Mouse (Mus musculus) neural tube, postnatal 0 days (tissue): ENCODE results near the gene Cd27. TPM values are rescaled to one million over a fixed set of nuclear protein-coding genes. Genes with fewer than 3 reads are reported as not detected.

Experiments
- microRNA-seq: library from miRNA; unstranded; fragments of <30 nt; microRNA quantifications from one replicate; pipeline ENCODE4, GENCODE M21; 2016
- polyA plus RNA-seq: library from polyadenylated mRNA; unstranded; fragments of >200 nt; fragmentation: Nextera tagmentation; extraction: Ambion mirVana; gene quantifications from 2 replicates; pipeline ENCODE4 v1.2.1, GENCODE M21; 2015

Gene Cd27
- 2.5 TPM in 2 replicates for polyA plus RNA-seq

GRCm38 (mm10) chr6:125236782-125237181, at the start of gene Cd27:
TSS of gene Cd27 (minus strand) at chr6:125237010.

GRCm38 (mm10) chr6:125285890-125286289, 49.1 kb upstream of the Cd27 start, which contains the start of gene Tuba3a:
TSS of gene Tuba3a (minus strand) at chr6:125286042.

GRCm38 (mm10) chr6:125231117-125232044, 5.4 kb downstream of the Cd27 start, which contains the start of gene Tapbpl:
TSS of gene Tapbpl (minus strand) at chr6:125231860.

DNA sequence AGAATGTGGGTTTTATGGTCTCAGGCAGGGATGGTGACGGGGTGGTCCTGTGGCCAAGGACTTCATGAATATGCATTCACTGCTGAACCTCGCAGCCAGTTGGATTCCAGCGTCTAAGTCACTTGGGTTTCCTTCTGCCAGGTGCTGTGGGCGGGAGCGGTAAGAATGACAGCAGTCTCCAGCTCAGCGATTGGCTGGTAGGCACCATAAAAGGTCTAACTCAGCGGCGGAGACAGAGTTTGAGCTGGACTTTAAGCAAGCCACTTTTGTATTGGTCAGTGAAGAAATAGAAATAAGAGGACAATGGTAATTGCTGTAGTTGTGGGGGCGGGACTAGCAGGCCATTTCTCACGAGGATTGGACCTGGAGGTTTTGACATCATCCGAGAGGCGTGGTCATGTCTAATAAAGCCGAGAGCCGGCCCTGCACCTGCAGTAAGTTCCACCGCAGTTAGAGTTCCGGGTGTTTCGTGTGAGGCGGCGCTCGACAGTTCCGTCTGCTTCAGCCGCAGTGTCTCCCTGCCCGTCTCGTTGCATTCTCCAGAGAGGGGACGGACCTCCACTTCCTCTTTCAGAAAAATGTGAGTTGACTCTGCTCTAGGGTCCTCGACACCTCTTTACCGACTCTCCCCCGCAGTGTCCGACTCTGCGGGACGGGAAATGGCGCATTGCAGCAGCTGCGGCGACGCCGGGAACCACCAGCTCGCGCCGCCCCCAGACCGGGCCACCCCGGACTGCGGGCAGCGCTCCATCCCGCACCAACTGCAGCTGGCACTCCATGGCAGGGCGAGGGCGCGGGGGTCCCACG, 21.5 kb downstream of the Cd27 start, which contains the start of gene Vamp1:
Vamp1 (plus strand) TSS at position 404 of the 807 bp plus-strand sequence.

GRCm38 (mm10) chr6:125191332-125192015, 45.3 kb downstream of the Cd27 start, which contains the start of the genes Ncapd2 and Mrpl51:
TSS of gene Ncapd2 (minus strand) at chr6:125191701.
TSS of gene Mrpl51 (plus strand) at chr6:125191801.

Small RNA genes lying within 50 kb of the gene (microRNA-seq; reads per million reads assigned to microRNA genes)
- gene Mir3098 (not detected), gene Mir8113 (not detected)

Other genes starting within 250 kb of the Cd27 start
- gene Pianp, start 240.3 kb downstream of the Cd27 start, polyA plus RNA-seq: 80.9 and 95.2 TPM in 2 replicates
- gene Zfp384, start 227.9 kb downstream of the Cd27 start, polyA plus RNA-seq: 13.6 and 13.7 TPM in 2 replicates
- 91.2 and 93.6 TPM in 2 replicates for gene Ing4, start 197.2 kb downstream of the Cd27 start, polyA plus RNA-seq
- 18.7 and 19.3 TPM in 2 replicates for gene Acrbp, start 187.3 kb downstream of the Cd27 start, polyA plus RNA-seq
- gene Lpar5, start 169.1 kb downstream of the Cd27 start, polyA plus RNA-seq: 0.71 and 0.94 TPM in 2 replicates
- 90.4 and 92.6 TPM in 2 replicates for gene Chd4, start 141.0 kb downstream of the Cd27 start, polyA plus RNA-seq
- 37.5 and 39.7 TPM in 2 replicates for gene Nop2, start 105.1 kb downstream of the Cd27 start, polyA plus RNA-seq
- gene Iffo1, start 91.8 kb downstream of the Cd27 start, polyA plus RNA-seq: 24.5 and 27.5 TPM in 2 replicates
- gene Gapdh, start 70.5 kb downstream of the Cd27 start, polyA plus RNA-seq: 1,880 and 2,030 TPM in 2 replicates
- 17.6 and 23.0 TPM in 2 replicates for gene Ncapd2, start 45.3 kb downstream of the Cd27 start, polyA plus RNA-seq
- 166 and 188 TPM in 2 replicates for gene Mrpl51, start 45.2 kb downstream of the Cd27 start, polyA plus RNA-seq
- gene Vamp1, start 21.5 kb downstream of the Cd27 start, polyA plus RNA-seq: 148 and 157 TPM in 2 replicates
- gene Tapbpl, start 5.2 kb downstream of the Cd27 start, polyA plus RNA-seq: 7.7 and 9.3 TPM in 2 replicates
- gene Tuba3a, start 49.0 kb upstream of the Cd27 start, polyA plus RNA-seq: not detected in 2 replicates
- 17.2 and 19.2 TPM in 2 replicates for gene Ltbr, start 76.9 kb upstream of the Cd27 start, polyA plus RNA-seq
- gene Scnn1a, start 83.6 kb upstream of the Cd27 start, polyA plus RNA-seq: 1.2 and 1.6 TPM in 2 replicates
- 16.0 and 20.3 TPM in 2 replicates for gene Tnfrsf1a, start 112.4 kb upstream of the Cd27 start, polyA plus RNA-seq
- 0.18 and 0.23 TPM in 2 replicates for gene Plekhg6, start 143.8 kb upstream of the Cd27 start, polyA plus RNA-seq